Mouse (Mus musculus): ENCODE results near the gene Arl5c.

DNA sequence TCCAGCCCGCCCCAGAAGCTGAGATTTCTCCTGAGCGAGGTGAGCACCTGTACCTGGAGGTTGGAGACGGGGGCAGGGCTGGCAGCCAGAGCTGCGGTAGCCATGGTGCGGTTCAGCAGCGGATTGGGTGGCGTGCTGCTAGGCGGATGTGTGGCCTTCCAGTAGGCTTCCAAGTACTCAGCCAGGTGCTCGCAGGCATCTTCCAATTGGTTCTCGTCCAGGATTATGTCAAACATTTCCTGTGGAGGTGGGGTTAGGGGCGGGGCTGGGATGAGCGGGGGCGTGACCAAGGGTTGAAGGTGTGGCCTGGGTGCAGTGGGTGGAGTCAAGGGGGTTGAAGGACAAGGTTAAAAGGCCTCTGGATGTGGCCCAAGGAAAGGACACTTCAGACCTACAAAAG, 9.1 kb upstream of the Arl5c start:
- TF ChIP-seq CTCF (IDR thresholded peaks at IDR 0.05; ENCODE audit: low read depth) (no peak), EP300 (IDR thresholded peaks at IDR 0.05; ENCODE audit: low read depth) (no peak)

Measured in heart, postnatal 0 days (tissue).